Comparison of ENCODE assay signal across 42 mouse cellular contexts in genomic region chr7:4337509-4337908, GRCm38 (mm10). TPM values are rescaled to one million over a fixed set of nuclear protein-coding genes. Genes with fewer than 3 reads are reported as not detected.
"Had no signal": no experiment of that assay in that cellular context is flagged by ENCODE, and none has a peak within 500 bp of the region (broad histone marks: within the 10 kb centered on the region; RNA-seq: fewer than 3 reads in every experiment).

Gene Ncr1, plus strand, starts transcription at chr7:4337724.

- H3K4me2 ChIP-seq: limb, embryonic 12.5 days; limb, embryonic 13.5 days; limb, embryonic 15.5 days; liver, embryonic 11.5 days; liver, embryonic 12.5 days; liver, embryonic 13.5 days; liver, embryonic 15.5 days; lung, embryonic 14.5 days; lung, embryonic 15.5 days; midbrain, embryonic 11.5 days; midbrain, embryonic 12.5 days; midbrain, embryonic 15.5 days; neural tube, embryonic 12.5 days had no signal

- H3K9ac ChIP-seq: limb, embryonic 12.5 days; limb, embryonic 13.5 days; limb, embryonic 15.5 days; liver, embryonic 12.5 days; liver, embryonic 13.5 days; liver, embryonic 14.5 days; liver, embryonic 15.5 days; liver, postnatal 0 days; lung, embryonic 14.5 days; lung, embryonic 15.5 days; midbrain, embryonic 12.5 days; midbrain, embryonic 15.5 days; neural tube, embryonic 12.5 days had no signal

- DNase-seq: left cerebral cortex, postnatal 4 days; liver; liver, embryonic 13.5 days; liver, postnatal 0 days; lung, adult 18-20 months; lung, adult 2 months; lung, embryonic 14.5 days; lung, postnatal 10 days; lung, postnatal 14 days; lung, postnatal 36 days; lung, postnatal 4 days had no signal

- H3K4me3 ChIP-seq: left cerebral cortex, adult 2 months; limb, embryonic 10.5 days; limb, embryonic 12.5 days; limb, embryonic 13.5 days; limb, embryonic 15.5 days; liver, embryonic 12.5 days; liver, embryonic 13.5 days; liver, embryonic 15.5 days; lung, embryonic 15.5 days; megakaryocyte, embryonic 14.5 days; midbrain, embryonic 10.5 days; midbrain, embryonic 12.5 days; midbrain, embryonic 15.5 days; myocyte; neural tube, embryonic 12.5 days had no signal

- H3K36me3 ChIP-seq: limb, embryonic 10.5 days; limb, embryonic 12.5 days; limb, embryonic 13.5 days; limb, embryonic 15.5 days; liver, embryonic 12.5 days; liver, embryonic 13.5 days; liver, embryonic 15.5 days; lung, embryonic 15.5 days; midbrain, embryonic 10.5 days; midbrain, embryonic 12.5 days; midbrain, embryonic 15.5 days; neural tube, embryonic 12.5 days had no signal

- H3K27me3 ChIP-seq: limb, embryonic 12.5 days; limb, embryonic 13.5 days; limb, embryonic 15.5 days; liver, embryonic 12.5 days; liver, embryonic 13.5 days; liver, embryonic 15.5 days; lung, embryonic 15.5 days; megakaryocyte, embryonic 14.5 days; midbrain, embryonic 12.5 days; midbrain, embryonic 15.5 days; neural tube, embryonic 12.5 days had no signal

- H3K4me1 ChIP-seq: limb, embryonic 10.5 days; limb, embryonic 12.5 days; limb, embryonic 13.5 days; limb, embryonic 15.5 days; liver, embryonic 12.5 days; liver, embryonic 13.5 days; liver, embryonic 15.5 days; lung, embryonic 15.5 days; midbrain, embryonic 10.5 days; midbrain, embryonic 12.5 days; midbrain, embryonic 15.5 days; neural tube, embryonic 12.5 days had no signal

- H3K27ac ChIP-seq: left cerebral cortex, adult 2 months; limb, embryonic 10.5 days; limb, embryonic 12.5 days; limb, embryonic 13.5 days; limb, embryonic 15.5 days; liver, embryonic 12.5 days; liver, embryonic 13.5 days; liver, embryonic 14.5 days; liver, embryonic 15.5 days; lung, embryonic 15.5 days; macrophage; midbrain, embryonic 10.5 days; midbrain, embryonic 12.5 days; midbrain, embryonic 15.5 days; neural tube, embryonic 12.5 days had no signal

- ATAC-seq: liver, embryonic 12.5 days; liver, postnatal 0 days; lung, postnatal 0 days; midbrain, embryonic 15.5 days; midbrain, embryonic 16.5 days had no signal

- H3K9me3 ChIP-seq: limb, embryonic 10.5 days; limb, embryonic 12.5 days; limb, embryonic 13.5 days; limb, embryonic 15.5 days; liver, embryonic 12.5 days; liver, embryonic 13.5 days; liver, embryonic 15.5 days; lung, embryonic 15.5 days; megakaryocyte, embryonic 14.5 days; midbrain, embryonic 12.5 days; midbrain, embryonic 15.5 days; neural tube, embryonic 12.5 days had no signal

RNA-seq across cellular contexts. Expression of gene Ncr1, which starts in this region (rescaled TPM):
- total RNA-seq: left cerebral cortex, adult 18-20 months; left cerebral cortex, adult 2 months; left cerebral cortex, adult 8-10 months; left cerebral cortex, postnatal 10 days; left cerebral cortex, postnatal 14 days; left cerebral cortex, postnatal 25 days; left cerebral cortex, postnatal 36 days; left cerebral cortex, postnatal 4 days; midbrain, postnatal 0 days had no signal
- polyA plus RNA-seq: limb, embryonic 10.5 days; limb, embryonic 11.5 days; limb, embryonic 12.5 days; limb, embryonic 13.5 days; limb, embryonic 14.5 days; limb, embryonic 15.5 days; liver, embryonic 11.5 days; liver, embryonic 12.5 days; liver, embryonic 13.5 days; lung, embryonic 14.5 days; lung, embryonic 16.5 days; midbrain, embryonic 10.5 days; midbrain, embryonic 11.5 days; midbrain, embryonic 12.5 days; midbrain, embryonic 15.5 days; midbrain, embryonic 16.5 days; midbrain, postnatal 0 days; myocyte; neural tube, embryonic 11.5 days; neural tube, embryonic 12.5 days had no signal
